Mouse (Mus musculus): ENCODE measurements around the gene Usb1. TPM values are rescaled to one million over a fixed set of nuclear protein-coding genes. Genes with fewer than 3 reads are reported as not detected.
A peak's percentile ranks its signal among the peaks of the same experiment; 100 is the strongest.

The Usb1 gene
- polyA plus RNA-seq, 1 experiment, result 17.0 TPM

DNA sequence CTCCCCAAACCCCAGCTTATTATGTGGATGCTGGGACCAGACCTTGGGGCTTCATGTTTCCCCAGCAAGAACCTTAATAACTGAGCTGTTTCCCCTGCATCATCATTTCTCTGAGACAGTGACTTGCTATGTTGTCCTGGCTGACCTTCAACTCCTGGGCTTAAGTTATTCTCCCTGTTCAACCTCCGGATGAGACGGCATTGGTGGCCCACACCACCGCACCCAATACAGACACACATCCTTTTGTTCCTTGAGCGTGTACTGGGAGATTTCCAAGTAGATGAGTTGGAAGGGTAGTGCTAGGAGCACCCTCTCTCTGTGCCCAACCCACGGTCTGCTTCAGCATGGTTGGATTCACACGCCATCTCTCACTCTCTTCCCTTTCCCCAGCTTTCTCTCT, 18.2 kb upstream of the Usb1 start:
- H3K4me1 ChIP-seq (ENCODE audit: control insufficient read depth, insufficient read depth, low read length), result no peaks in the 10 kb centered on the region; the same call in 1 of the 2 replicates
- H3K27ac ChIP-seq (ENCODE audit: insufficient read depth, low read length), result no peak overlapping the region
- TF ChIP-seq POLR2A (IDR thresholded peaks at IDR 0.05; ENCODE audit: extremely low read depth, insufficient read depth, low read length), result no peak
- TF ChIP-seq CTCF (IDR thresholded peaks at IDR 0.05; ENCODE audit: extremely low read depth, insufficient read depth, low read length), result no peak
- no peak overlapping the region for H3K4me3 ChIP-seq (ENCODE audit: insufficient read depth, low read length)

DNA sequence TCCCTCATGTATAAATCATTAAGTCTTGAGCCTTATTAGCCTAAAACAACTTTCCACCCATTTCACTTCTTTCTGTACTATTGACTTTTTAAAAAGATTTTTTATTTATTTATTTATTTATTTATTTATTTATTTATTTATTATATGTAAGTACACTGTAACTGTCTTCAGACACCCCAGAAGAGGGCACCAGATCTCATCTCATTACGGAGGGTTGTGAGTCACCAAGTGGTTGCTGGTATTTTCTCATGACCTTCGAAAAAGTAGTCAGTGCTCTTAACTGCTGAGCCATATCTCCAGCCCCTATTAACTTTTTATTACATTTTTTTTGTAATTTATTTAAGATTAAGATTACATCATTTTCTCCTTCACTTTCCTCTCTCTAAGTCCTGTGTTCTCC, 17.4 kb upstream of the Usb1 start:
- no peak for TF ChIP-seq POLR2A (IDR thresholded peaks at IDR 0.05; ENCODE audit: extremely low read depth, insufficient read depth, low read length)
- no peak for TF ChIP-seq CTCF (IDR thresholded peaks at IDR 0.05; ENCODE audit: extremely low read depth, insufficient read depth, low read length)
- Histone ChIP-seq H3K4me1 (ENCODE audit: control insufficient read depth, insufficient read depth, low read length) (no peaks in the 10 kb centered on the region; the same call in 1 of the 2 replicates), H3K4me3 (ENCODE audit: insufficient read depth, low read length) (no peak overlapping the region), H3K27ac (ENCODE audit: insufficient read depth, low read length) (no peak overlapping the region)

DNA sequence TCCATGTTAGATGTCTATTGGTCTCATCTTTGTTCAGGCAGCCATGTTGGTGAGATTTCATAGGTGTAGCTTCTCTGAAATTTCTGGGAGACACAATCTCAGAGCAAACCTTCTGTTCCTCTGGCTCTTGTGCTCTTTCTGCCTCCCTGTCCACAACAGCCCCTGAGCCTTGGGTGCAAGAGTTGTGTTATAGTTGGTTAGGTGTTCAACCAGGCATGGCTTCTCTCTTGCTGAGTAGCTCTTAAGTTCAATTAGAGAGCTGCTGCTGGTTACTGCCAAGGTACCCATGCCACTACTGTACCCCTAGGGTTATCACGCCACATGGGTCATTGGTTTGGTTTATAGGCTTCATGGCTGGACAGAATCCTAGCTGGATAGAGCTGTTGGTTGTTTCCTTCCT, 16.7 kb upstream of the Usb1 start:
- H3K4me3 ChIP-seq (ENCODE audit: insufficient read depth, low read length), result no peak overlapping the region
- H3K4me1 ChIP-seq (ENCODE audit: control insufficient read depth, insufficient read depth, low read length), result no peaks in the 10 kb centered on the region; the same call in 1 of the 2 replicates
- H3K27ac ChIP-seq (ENCODE audit: insufficient read depth, low read length), result no peak overlapping the region
- TF ChIP-seq POLR2A (IDR thresholded peaks at IDR 0.05; ENCODE audit: extremely low read depth, insufficient read depth, low read length) (no peak), CTCF (IDR thresholded peaks at IDR 0.05; ENCODE audit: extremely low read depth, insufficient read depth, low read length) (no peak)

DNA sequence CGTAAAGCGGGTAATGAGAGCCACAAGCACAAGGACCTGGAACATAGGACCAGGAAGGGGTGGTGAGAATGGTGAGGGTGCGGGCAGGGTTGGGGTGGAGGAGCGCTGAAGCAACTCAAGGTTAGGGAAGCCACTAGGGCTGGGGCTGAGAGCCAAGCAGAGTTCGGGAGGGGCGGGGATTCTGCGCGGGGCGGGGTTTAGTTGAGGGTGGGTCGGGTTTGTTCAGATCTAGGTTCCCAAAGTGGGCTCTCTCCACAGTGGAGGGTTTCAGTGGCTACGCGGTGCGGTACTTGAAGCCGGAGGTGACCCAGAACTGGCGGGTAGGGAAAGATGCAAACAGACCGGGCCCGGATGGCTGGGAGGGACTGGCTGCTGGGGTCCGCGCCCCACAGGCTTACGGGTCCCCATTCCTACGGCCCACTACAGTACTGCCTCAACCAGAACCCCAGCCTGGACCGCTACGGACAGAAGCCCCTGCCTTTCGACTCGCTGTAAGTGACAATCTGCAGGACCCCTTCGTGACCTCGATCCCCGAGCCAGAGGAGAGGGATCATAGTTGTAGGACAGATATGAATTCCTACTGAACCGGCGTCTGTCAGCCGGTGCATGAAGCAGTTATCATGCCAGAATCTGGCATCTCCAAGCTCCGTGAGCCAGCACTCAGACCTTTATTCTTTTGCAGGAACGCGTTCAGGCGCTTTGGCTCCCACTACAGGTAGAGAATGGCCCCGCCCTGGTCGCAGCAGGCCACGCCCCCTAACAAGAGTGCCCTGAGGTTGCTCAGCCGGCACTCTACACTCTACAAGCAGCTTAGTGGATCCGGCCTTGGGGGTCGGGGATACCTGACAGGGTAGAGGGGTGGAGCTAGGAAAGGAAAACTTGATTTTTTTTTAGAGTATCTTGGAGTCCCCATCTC, 11.6 kb upstream of the Usb1 start:
- Histone ChIP-seq H3K4me3 (ENCODE audit: insufficient read depth, low read length) (peak overlapping the region; percentile 10; the same call in 1 of the 2 replicates), H3K4me1 (ENCODE audit: control insufficient read depth, insufficient read depth, low read length) (no peaks in the 10 kb centered on the region), H3K27ac (ENCODE audit: insufficient read depth, low read length) (no peak overlapping the region)
- no peak for TF ChIP-seq CTCF (IDR thresholded peaks at IDR 0.05; ENCODE audit: extremely low read depth, insufficient read depth, low read length)
- no peak for TF ChIP-seq POLR2A (IDR thresholded peaks at IDR 0.05; ENCODE audit: extremely low read depth, insufficient read depth, low read length)

- no peak overlapping the region for H3K4me3 ChIP-seq (ENCODE audit: insufficient read depth, low read length)
- no peaks in the 10 kb centered on the region for H3K4me1 ChIP-seq (ENCODE audit: control insufficient read depth, insufficient read depth, low read length)
- no peak overlapping the region for H3K27ac ChIP-seq (ENCODE audit: insufficient read depth, low read length)
- TF ChIP-seq CTCF (IDR thresholded peaks at IDR 0.05; ENCODE audit: extremely low read depth, insufficient read depth, low read length) (no peak), POLR2A (IDR thresholded peaks at IDR 0.05; ENCODE audit: extremely low read depth, insufficient read depth, low read length) (no peak)
Measured at GRCm38 (mm10) chr8:95323201-95323600, 8.9 kb upstream of the Usb1 start.

DNA sequence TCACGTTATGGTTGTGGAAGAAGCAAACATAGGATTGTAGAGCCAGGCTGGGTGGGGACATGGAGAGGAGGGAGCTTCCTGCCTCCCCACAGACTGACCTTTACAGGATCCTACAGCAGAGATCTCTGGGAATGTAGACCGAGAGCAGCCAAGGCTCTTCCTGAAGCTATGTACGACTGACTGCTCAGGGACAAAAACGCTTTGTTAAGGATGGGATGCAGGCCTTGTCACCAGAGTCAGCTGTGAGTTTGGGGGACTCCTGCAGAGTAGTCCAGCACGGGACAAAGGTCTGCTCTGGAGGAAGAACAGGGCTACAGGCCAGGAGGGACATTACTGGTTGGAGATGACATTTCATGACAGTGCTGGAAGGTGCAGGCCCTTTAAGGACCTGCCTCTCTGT, 7.4 kb upstream of the Usb1 start:
- no peaks in the 10 kb centered on the region for H3K4me1 ChIP-seq (ENCODE audit: control insufficient read depth, insufficient read depth, low read length)
- TF ChIP-seq POLR2A (IDR thresholded peaks at IDR 0.05; ENCODE audit: extremely low read depth, insufficient read depth, low read length), result no peak
- no peak for TF ChIP-seq CTCF (IDR thresholded peaks at IDR 0.05; ENCODE audit: extremely low read depth, insufficient read depth, low read length)
- H3K4me3 ChIP-seq (ENCODE audit: insufficient read depth, low read length), result no peak overlapping the region
- H3K27ac ChIP-seq (ENCODE audit: insufficient read depth, low read length), result no peak overlapping the region

DNA sequence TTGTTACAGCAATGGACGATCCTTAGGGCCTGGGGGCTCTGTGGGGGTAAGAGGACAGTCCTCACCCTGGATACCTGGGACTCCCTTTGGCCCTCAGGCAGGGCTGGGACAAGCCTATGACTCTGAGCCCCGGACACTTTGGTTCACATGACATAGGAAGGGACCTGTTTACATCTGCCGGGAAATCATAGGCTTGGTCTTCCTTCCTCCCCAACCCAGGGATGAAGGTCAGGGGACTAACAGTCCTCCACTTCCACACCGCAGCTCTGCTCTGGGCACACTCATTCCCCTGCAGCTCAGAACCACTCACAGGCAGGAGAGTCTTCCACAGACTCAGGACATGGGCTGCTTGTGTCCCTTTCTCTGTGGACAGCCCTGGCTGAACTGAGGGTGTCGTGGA, 5.3 kb upstream of the Usb1 start:
- TF ChIP-seq CTCF (IDR thresholded peaks at IDR 0.05; ENCODE audit: extremely low read depth, insufficient read depth, low read length) (no peak), POLR2A (IDR thresholded peaks at IDR 0.05; ENCODE audit: extremely low read depth, insufficient read depth, low read length) (no peak)
- Histone ChIP-seq H3K4me3 (ENCODE audit: insufficient read depth, low read length) (no peak overlapping the region), H3K27ac (ENCODE audit: insufficient read depth, low read length) (no peak overlapping the region), H3K4me1 (ENCODE audit: control insufficient read depth, insufficient read depth, low read length) (0 out of 2 replicates have a peak, but pooled peaks cover 1% of the 10 kb centered on the region)

DNA sequence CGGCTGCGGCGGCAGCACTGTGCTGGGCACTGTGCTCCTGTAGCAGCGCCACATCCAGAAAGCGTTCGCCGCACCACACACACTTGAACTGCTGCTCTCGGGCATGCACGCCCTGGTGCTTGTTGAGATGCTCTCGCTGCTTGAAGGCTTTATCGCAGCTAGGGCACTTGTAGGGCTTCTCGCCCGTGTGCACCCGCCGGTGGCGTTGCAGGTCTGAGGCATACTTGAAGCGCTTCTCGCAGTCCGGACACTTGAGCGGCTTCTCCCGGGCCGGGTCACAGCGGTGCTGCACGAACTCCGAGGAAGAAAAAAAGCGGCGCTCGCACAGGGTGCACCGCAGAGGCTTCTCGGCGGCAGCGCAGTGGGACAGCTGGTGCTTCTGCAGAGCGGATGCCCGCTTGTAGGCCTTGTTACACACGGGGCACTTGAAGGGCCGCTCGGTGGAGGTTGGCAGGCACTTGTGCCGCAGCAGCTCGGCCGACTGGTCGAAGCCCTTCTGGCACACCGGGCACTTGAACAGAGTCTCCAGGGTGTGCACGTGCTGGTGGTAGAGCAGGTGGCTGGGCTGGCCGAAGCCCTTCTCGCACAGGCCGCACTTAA, 4.1 kb upstream of the Usb1 start:
- Histone ChIP-seq H3K4me3 (ENCODE audit: insufficient read depth, low read length) (no peak overlapping the region), H3K4me1 (ENCODE audit: control insufficient read depth, insufficient read depth, low read length) (peaks cover 1% of the 10 kb centered on the region; the same call in 1 of the 2 replicates), H3K27ac (ENCODE audit: insufficient read depth, low read length) (no peak overlapping the region)
- no peak for TF ChIP-seq CTCF (IDR thresholded peaks at IDR 0.05; ENCODE audit: extremely low read depth, insufficient read depth, low read length)
- no peak for TF ChIP-seq POLR2A (IDR thresholded peaks at IDR 0.05; ENCODE audit: extremely low read depth, insufficient read depth, low read length)

- no peak for TF ChIP-seq POLR2A (IDR thresholded peaks at IDR 0.05; ENCODE audit: extremely low read depth, insufficient read depth, low read length)
- no peak for TF ChIP-seq CTCF (IDR thresholded peaks at IDR 0.05; ENCODE audit: extremely low read depth, insufficient read depth, low read length)
- Histone ChIP-seq H3K27ac (ENCODE audit: insufficient read depth, low read length) (no peak overlapping the region), H3K4me3 (ENCODE audit: insufficient read depth, low read length) (peak overlapping the region; percentile 87; the same call in 1 of the 2 replicates), H3K4me1 (ENCODE audit: control insufficient read depth, insufficient read depth, low read length) (peaks cover 1% of the 10 kb centered on the region; the same call in 1 of the 2 replicates)
Measured at GRCm38 (mm10) chr8:95330367-95330766, 1.7 kb upstream of the Usb1 start.
